Mouse (Mus musculus): Measurements from ENCODE around the gene Astn1. TPM values are rescaled to one million over a fixed set of nuclear protein-coding genes. Genes with fewer than 3 reads are reported as not detected.
A peak's percentile ranks its signal among the peaks of the same experiment; 100 is the strongest.

Astn1 gene
- total RNA-seq (2014; rRNA removed; ENCODE audit: low replicate concordance) (0.27 and 0.95 TPM in 2 replicates), polyA plus RNA-seq (2015; fragmentation: Nextera tagmentation; extraction: Ambion mirVana) (0.10 and 0.16 TPM in 2 replicates)

- peak within 1 kb of the TSS; percentile 47 for H3K4me2 ChIP-seq (ENCODE audit: low read depth, low read length)
- H3K27me3 ChIP-seq (ENCODE audit: control insufficient read depth, insufficient read depth, low read length): peaks cover 35% of the 10 kb centered on the region
- no peak within 1 kb of the TSS for H3K9ac ChIP-seq (replicated peaks; ENCODE audit: low read depth, low read length)
- no peak for DNase-seq (ENCODE audit: low spot score)
- H3K4me3 ChIP-seq (ENCODE audit: low read depth, low read length): peak within 1 kb of the TSS; percentile 28
- 3% methylated on average over 2 of the region's 2 CpGs for WGBS
- no peak for ATAC-seq (ENCODE audit: insufficient read depth, low read depth)
- no peaks in the 10 kb centered on the region for H3K4me1 ChIP-seq (ENCODE audit: control insufficient read depth, insufficient read depth)
- no peak within 1 kb of the TSS for H3K27ac ChIP-seq (ENCODE audit: low read depth)
- H3K9me3 ChIP-seq (replicated peaks; ENCODE audit: control insufficient read depth, low read length): no peaks in the 10 kb centered on the region
- no peaks in the 10 kb centered on the region for H3K36me3 ChIP-seq (replicated peaks; ENCODE audit: control insufficient read depth, insufficient read depth, low read length)
- TF ChIP-seq CTCF (IDR thresholded peaks at IDR 0.05; ENCODE audit: low read depth): no peak
These were observed at the start of gene Astn1 for GRCm38 (mm10) chr1:158361964-158362291. TSS of gene Astn1 (plus strand) at chr1:158362273.

- Histone ChIP-seq H3K9ac (replicated peaks; ENCODE audit: low read depth, low read length) (no peak overlapping the region), H3K4me1 (ENCODE audit: control insufficient read depth, insufficient read depth) (no peaks in the 10 kb centered on the region), H3K9me3 (replicated peaks; ENCODE audit: control insufficient read depth, low read length) (no peaks in the 10 kb centered on the region), H3K27ac (ENCODE audit: low read depth) (no peak overlapping the region), H3K4me3 (ENCODE audit: low read depth, low read length) (no peak overlapping the region), H3K27me3 (ENCODE audit: control insufficient read depth, insufficient read depth, low read length) (no peaks in the 10 kb centered on the region), H3K36me3 (replicated peaks; ENCODE audit: control insufficient read depth, insufficient read depth, low read length) (no peaks in the 10 kb centered on the region), H3K4me2 (ENCODE audit: low read depth, low read length) (no peak overlapping the region)
- WGBS: 80% methylated on average over 6 of the region's 6 CpGs
- no peak for TF ChIP-seq CTCF (IDR thresholded peaks at IDR 0.05; ENCODE audit: low read depth)
- TF ChIP-seq EP300 (IDR thresholded peaks at IDR 0.05; ENCODE audit: low read depth): no peak
- no peak for DNase-seq (ENCODE audit: low spot score)
- no peak for ATAC-seq (ENCODE audit: insufficient read depth, low read depth)
These were observed 38.7 kb upstream of the Astn1 start for GRCm38 (mm10) chr1:158323325-158323724.

GRCm38 (mm10) chr1:158328126-158328525, 33.9 kb upstream of the Astn1 start:
- Histone ChIP-seq H3K4me1 (ENCODE audit: control insufficient read depth, insufficient read depth) (no peaks in the 10 kb centered on the region), H3K4me3 (ENCODE audit: low read depth, low read length) (no peak overlapping the region), H3K9me3 (replicated peaks; ENCODE audit: control insufficient read depth, low read length) (no peaks in the 10 kb centered on the region), H3K4me2 (ENCODE audit: low read depth, low read length) (no peak overlapping the region), H3K27ac (ENCODE audit: low read depth) (no peak overlapping the region), H3K36me3 (replicated peaks; ENCODE audit: control insufficient read depth, insufficient read depth, low read length) (no peaks in the 10 kb centered on the region), H3K9ac (replicated peaks; ENCODE audit: low read depth, low read length) (no peak overlapping the region), H3K27me3 (ENCODE audit: control insufficient read depth, insufficient read depth, low read length) (no peaks in the 10 kb centered on the region)
- no peak for DNase-seq (ENCODE audit: low spot score)
- no peak for ATAC-seq (ENCODE audit: insufficient read depth, low read depth)
- WGBS: 64% methylated on average over 5 of the region's 5 CpGs
- TF ChIP-seq CTCF (IDR thresholded peaks at IDR 0.05; ENCODE audit: low read depth) (no peak), EP300 (IDR thresholded peaks at IDR 0.05; ENCODE audit: low read depth) (no peak)

GRCm38 (mm10) chr1:158328839-158329238, 33.2 kb upstream of the Astn1 start:
- no peaks in the 10 kb centered on the region for H3K27me3 ChIP-seq (ENCODE audit: control insufficient read depth, insufficient read depth, low read length)
- DNase-seq (ENCODE audit: low spot score) (no peak), ATAC-seq (ENCODE audit: insufficient read depth, low read depth) (no peak)
- H3K27ac ChIP-seq (ENCODE audit: low read depth): no peak overlapping the region
- no peaks in the 10 kb centered on the region for H3K4me1 ChIP-seq (ENCODE audit: control insufficient read depth, insufficient read depth)
- TF ChIP-seq CTCF (IDR thresholded peaks at IDR 0.05; ENCODE audit: low read depth) (no peak), EP300 (IDR thresholded peaks at IDR 0.05; ENCODE audit: low read depth) (no peak)
- H3K4me3 ChIP-seq (ENCODE audit: low read depth, low read length): no peak overlapping the region
- no peaks in the 10 kb centered on the region for H3K9me3 ChIP-seq (replicated peaks; ENCODE audit: control insufficient read depth, low read length)
- 67% methylated on average over 2 of the region's 2 CpGs for WGBS
- no peak overlapping the region for H3K4me2 ChIP-seq (ENCODE audit: low read depth, low read length)
- H3K9ac ChIP-seq (replicated peaks; ENCODE audit: low read depth, low read length): no peak overlapping the region
- H3K36me3 ChIP-seq (replicated peaks; ENCODE audit: control insufficient read depth, insufficient read depth, low read length): no peaks in the 10 kb centered on the region

GRCm38 (mm10) chr1:158343243-158343714, 18.8 kb upstream of the Astn1 start:
- Histone ChIP-seq H3K4me1 (ENCODE audit: control insufficient read depth, insufficient read depth) (no peaks in the 10 kb centered on the region), H3K4me2 (ENCODE audit: low read depth, low read length) (no peak overlapping the region), H3K9me3 (replicated peaks; ENCODE audit: control insufficient read depth, low read length) (no peaks in the 10 kb centered on the region), H3K27ac (ENCODE audit: low read depth) (no peak overlapping the region), H3K27me3 (ENCODE audit: control insufficient read depth, insufficient read depth, low read length) (no peaks in the 10 kb centered on the region), H3K9ac (replicated peaks; ENCODE audit: low read depth, low read length) (no peak overlapping the region), H3K36me3 (replicated peaks; ENCODE audit: control insufficient read depth, insufficient read depth, low read length) (no peaks in the 10 kb centered on the region), H3K4me3 (ENCODE audit: low read depth, low read length) (no peak overlapping the region)
- no peak for DNase-seq (ENCODE audit: low spot score)
- WGBS: 40% methylated on average over 6 of the region's 6 CpGs
- no peak for ATAC-seq (ENCODE audit: insufficient read depth, low read depth)
- TF ChIP-seq CTCF (IDR thresholded peaks at IDR 0.05; ENCODE audit: low read depth): peak; percentile 23; the same call in 1 of the 2 replicates
- no peak for TF ChIP-seq EP300 (IDR thresholded peaks at IDR 0.05; ENCODE audit: low read depth)

- ATAC-seq (ENCODE audit: insufficient read depth, low read depth) (no peak), DNase-seq (ENCODE audit: low spot score) (no peak)
- Histone ChIP-seq H3K36me3 (replicated peaks; ENCODE audit: control insufficient read depth, insufficient read depth, low read length) (no peaks in the 10 kb centered on the region), H3K4me3 (ENCODE audit: low read depth, low read length) (no peak overlapping the region), H3K4me2 (ENCODE audit: low read depth, low read length) (no peak overlapping the region), H3K27me3 (ENCODE audit: control insufficient read depth, insufficient read depth, low read length) (peaks cover 39% of the 10 kb centered on the region), H3K27ac (ENCODE audit: low read depth) (no peak overlapping the region), H3K9me3 (replicated peaks; ENCODE audit: control insufficient read depth, low read length) (no peaks in the 10 kb centered on the region), H3K9ac (replicated peaks; ENCODE audit: low read depth, low read length) (no peak overlapping the region), H3K4me1 (ENCODE audit: control insufficient read depth, insufficient read depth) (no peaks in the 10 kb centered on the region)
- WGBS: 56% methylated on average over 5 of the region's 5 CpGs
- TF ChIP-seq CTCF (IDR thresholded peaks at IDR 0.05; ENCODE audit: low read depth) (no peak), EP300 (IDR thresholded peaks at IDR 0.05; ENCODE audit: low read depth) (no peak)
These were observed 8.3 kb upstream of the Astn1 start for GRCm38 (mm10) chr1:158353656-158354371.
